Mouse (Mus musculus): ENCODE data around the gene Hist1h1d.

Hist1h1d gene

GRCm38 (mm10) chr13:23593051-23593770, 40.1 kb downstream of the Hist1h1d start:
- 75% methylated on average over 5 of the region's 5 CpGs for WGBS

GRCm38 (mm10) chr13:23595185-23595584, 42.1 kb downstream of the Hist1h1d start:
- 86% methylated on average over 2 of the region's 2 CpGs for WGBS

GRCm38 (mm10) chr13:23595622-23596372, 42.7 kb downstream of the Hist1h1d start:
- 90% methylated on average over 7 of the region's 7 CpGs for WGBS

GRCm38 (mm10) chr13:23597957-23598356, 44.9 kb downstream of the Hist1h1d start:
- 9% methylated on average over 9 of the region's 9 CpGs for WGBS

- 65% methylated on average over 7 of the region's 7 CpGs for WGBS
Observed at GRCm38 (mm10) chr13:23603182-23603699, 50.2 kb downstream of the Hist1h1d start.

- 100% methylated on average over 3 of the region's 3 CpGs for WGBS
Observed at GRCm38 (mm10) chr13:23604452-23604851, 51.4 kb downstream of the Hist1h1d start.

GRCm38 (mm10) chr13:23605052-23605451, 52.0 kb downstream of the Hist1h1d start:
- WGBS = 95% methylated on average over 3 of the region's 3 CpGs

- WGBS = 87% methylated on average over 4 of the region's 4 CpGs
Observed at GRCm38 (mm10) chr13:23609209-23609608, 56.1 kb downstream of the Hist1h1d start.
